Mouse (Mus musculus) liver, adult 2 months (tissue): ENCODE results near the gene Pprc1. TPM values are rescaled to one million over a fixed set of nuclear protein-coding genes. Genes with fewer than 3 reads are reported as not detected.

Experiments used
- DNase-seq: peaks from one replicate; pipeline ENCODE4 v3.0.0-alpha.2; 2011; ENCODE audit warnings: low read depth, low spot score; ENCODE audit errors: extremely low read depth
- H3K27ac ChIP-seq: fragments of 200-500 bp; replicated peaks from 2 replicates; pipeline ENCODE4 v1.5.1; 2012; ENCODE audit warnings: low read depth, mild to moderate bottlenecking, control low read depth, inconsistent platforms, low read length; ENCODE audit not compliant: insufficient read depth
- H3K27me3 ChIP-seq: fragments of 200-500 bp; 2 replicates; pipeline ENCODE4 v1.6.1; 2012; ENCODE audit warnings: mild to moderate bottlenecking, moderate library complexity, low read length, inconsistent platforms; ENCODE audit not compliant: control insufficient read depth, insufficient read depth
- H3K36me3 ChIP-seq: fragments of 200-500 bp; 2 replicates; pipeline ENCODE4 v1.6.1; 2012; ENCODE audit warnings: low read length, inconsistent platforms; ENCODE audit not compliant: control insufficient read depth, insufficient read depth
- H3K4me1 ChIP-seq: fragments of 200-500 bp; 2 replicates; pipeline ENCODE4 v1.6.1; 2011; ENCODE audit warnings: low read length; ENCODE audit not compliant: control insufficient read depth, insufficient read depth
- H3K4me3 ChIP-seq: fragments of 200-500 bp; 2 replicates; pipeline ENCODE4 v1.5.1; 2011; ENCODE audit warnings: low read depth, mild to moderate bottlenecking, control low read depth, low read length, moderate library complexity; ENCODE audit not compliant: insufficient read depth
- H3K79me2 ChIP-seq: fragments of 200-500 bp; 2 replicates; pipeline ENCODE4 v1.6.1; 2012; ENCODE audit warnings: inconsistent platforms, mild to moderate bottlenecking, low read length, moderate library complexity; ENCODE audit not compliant: control insufficient read depth, insufficient read depth
- H3K9ac ChIP-seq: fragments of 200-500 bp; 2 replicates; pipeline ENCODE4 v1.6.1; 2012; ENCODE audit warnings: low read depth, mild to moderate bottlenecking, control low read depth, inconsistent platforms, low read length
- CTCF ChIP-seq: fragments of 200-500 bp; IDR thresholded peaks from 2 replicates; pipeline ENCODE4 v1.5.1; 2011; ENCODE audit warnings: low read depth, low read length, control low read depth
- POLR2A ChIP-seq: fragments of 200-500 bp; IDR thresholded peaks from 2 replicates; pipeline ENCODE4 v1.6.1; 2011; ENCODE audit warnings: low read length, control low read depth; ENCODE audit not compliant: insufficient read depth; ENCODE audit errors: extremely low read depth
- WGBS: fragments of 180-500 bp; shearing (Covaris S2); methylation state at CpG from one replicate; pipeline ENCODE4 v1.1.7; 2018; 5-methylcytosine and 5-hydroxymethylcytosine counted together
- polyA plus RNA-seq: library from polyadenylated mRNA; depleted of rRNA; stranded (reverse); fragments of >200 nt; gene quantifications from 2 replicates; pipeline ENCODE4 v1.2.3, GENCODE M21; 2012
- total RNA-seq: library from RNA; depleted of rRNA; stranded (reverse); fragments of >200 nt; gene quantifications from 2 replicates; pipeline ENCODE4 v1.2.3, GENCODE M21; 2014

The Pprc1 gene
- total and polyA plus RNA-seq, 2 experiments, result 1.1 to 11.7 TPM

GRCm38 (mm10) chr19:46091641-46092040 lies 47.0 kb downstream of the Pprc1 start:
- TF ChIP-seq CTCF (no peak), POLR2A (no peak)
- peak; percentile 94 for DNase-seq
- Histone ChIP-seq H3K4me1 (peaks cover 35% of the 10 kb centered on the region), H3K27me3 (no peaks in the 10 kb centered on the region), H3K9ac (0 out of 2 replicates have a peak overlapping the region, but pooled peaks have one; percentile 36), H3K79me2 (no peaks in the 10 kb centered on the region), H3K36me3 (no peaks in the 10 kb centered on the region), H3K4me3 (no peak overlapping the region), H3K27ac (peak overlapping the region; percentile 82)
- WGBS, result 25% methylated on average over 4 of the region's 4 CpGs

- H3K36me3 ChIP-seq, result no peaks in the 10 kb centered on the region
- TF ChIP-seq CTCF, result no peak
- TF ChIP-seq POLR2A, result no peak
- H3K27me3 ChIP-seq, result no peaks in the 10 kb centered on the region
- H3K79me2 ChIP-seq, result no peaks in the 10 kb centered on the region
- H3K4me1 ChIP-seq, result peaks cover 31% of the 10 kb centered on the region
- H3K9ac ChIP-seq, result no peak overlapping the region
- WGBS, result 100% methylated on average over 2 of the region's 2 CpGs
- no peak overlapping the region for H3K27ac ChIP-seq
- H3K4me3 ChIP-seq, result no peak overlapping the region
- no peak for DNase-seq
Measured at GRCm38 (mm10) chr19:46094144-46094543, 49.5 kb downstream of the Pprc1 start.

- peaks cover 26% of the 10 kb centered on the region for H3K4me1 ChIP-seq
- H3K79me2 ChIP-seq, result no peaks in the 10 kb centered on the region
- TF ChIP-seq CTCF (no peak), POLR2A (no peak)
- H3K27ac ChIP-seq, result 0 out of 2 replicates have a peak overlapping the region, but pooled peaks have one; percentile 26
- no peaks in the 10 kb centered on the region for H3K27me3 ChIP-seq
- DNase-seq, result no peak
- no peak overlapping the region for H3K4me3 ChIP-seq
- 89% methylated on average over 4 of the region's 4 CpGs for WGBS
- no peak overlapping the region for H3K9ac ChIP-seq
- H3K36me3 ChIP-seq, result no peaks in the 10 kb centered on the region
Measured at GRCm38 (mm10) chr19:46095291-46095690, 50.6 kb downstream of the Pprc1 start.

GRCm38 (mm10) chr19:46096396-46096795 lies 51.7 kb downstream of the Pprc1 start:
- H3K27me3 ChIP-seq, result no peaks in the 10 kb centered on the region
- no peak overlapping the region for H3K9ac ChIP-seq
- H3K79me2 ChIP-seq, result no peaks in the 10 kb centered on the region
- H3K4me3 ChIP-seq, result no peak overlapping the region
- H3K4me1 ChIP-seq, result peaks cover 19% of the 10 kb centered on the region
- WGBS, result 91% methylated on average over 5 of the region's 5 CpGs
- TF ChIP-seq CTCF (no peak), POLR2A (no peak)
- no peak for DNase-seq
- H3K27ac ChIP-seq, result peak overlapping the region; percentile 1; the same call in 1 of the 2 replicates
- H3K36me3 ChIP-seq, result no peaks in the 10 kb centered on the region

DNA sequence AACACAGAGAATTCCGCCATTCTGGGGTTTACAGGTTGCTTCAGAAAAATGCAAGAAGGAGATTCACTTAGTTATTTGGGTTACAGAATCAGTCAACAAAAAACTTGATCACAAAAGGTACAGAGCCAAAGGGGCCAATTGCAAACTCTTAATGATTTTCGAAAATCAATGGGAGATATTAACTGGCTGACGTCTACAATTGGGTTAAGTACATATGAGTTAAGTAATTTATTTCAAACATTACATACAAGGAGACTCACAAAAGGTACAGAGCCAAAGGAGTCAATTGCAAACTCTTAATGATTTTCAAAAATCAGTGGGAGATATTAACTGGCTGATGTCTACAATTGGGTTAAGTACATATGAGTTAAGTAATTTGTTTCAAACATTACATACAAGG lies 54.9 kb downstream of the Pprc1 start:
- no peaks in the 10 kb centered on the region for H3K36me3 ChIP-seq
- DNase-seq, result peak; percentile 91
- no peaks in the 10 kb centered on the region for H3K79me2 ChIP-seq
- no peak overlapping the region for H3K9ac ChIP-seq
- H3K4me3 ChIP-seq, result no peak overlapping the region
- H3K27ac ChIP-seq, result no peak overlapping the region
- no peaks in the 10 kb centered on the region for H3K27me3 ChIP-seq
- TF ChIP-seq POLR2A, result no peak
- TF ChIP-seq CTCF, result no peak
- H3K4me1 ChIP-seq, result peaks cover 7% of the 10 kb centered on the region; the same call in 1 of the 2 replicates
- WGBS, result 26% methylated on average over 3 of the region's 3 CpGs

GRCm38 (mm10) chr19:46103437-46104186 lies 58.9 kb downstream of the Pprc1 start:
- Histone ChIP-seq H3K4me1 (peaks cover 4% of the 10 kb centered on the region; the same call in 1 of the 2 replicates), H3K79me2 (no peaks in the 10 kb centered on the region), H3K27me3 (no peaks in the 10 kb centered on the region), H3K36me3 (no peaks in the 10 kb centered on the region), H3K27ac (no peak overlapping the region), H3K4me3 (no peak overlapping the region), H3K9ac (no peak overlapping the region)
- TF ChIP-seq CTCF (no peak), POLR2A (no peak)
- DNase-seq, result peak; percentile 77
- 25% methylated on average over 6 of the region's 6 CpGs for WGBS
